Mouse (Mus musculus): ENCODE results near the gene Mnat1.

The Mnat1 gene

GRCm38 (mm10) chr12:73317706-73318686, 194.5 kb downstream of the Mnat1 start:
- no peak for DNase-seq (ENCODE audit: low spot score in 2 of 2)
